Mouse (Mus musculus): Measurements from ENCODE around the gene Csn2. TPM values are rescaled to one million over a fixed set of nuclear protein-coding genes. Genes with fewer than 3 reads are reported as not detected.

Csn2 gene
- polyA plus RNA-seq (2014; fragmentation: Nextera tagmentation; extraction: Ambion mirVana) = not detected in 2 replicates

GRCm38 (mm10) chr5:87699530-87699929 lies at the start of gene Csn2:
Csn2 (minus strand) TSS chr5:87699630.
- 69% methylated on average over 3 of the region's 3 CpGs for WGBS
- DNase-seq (ENCODE audit: low spot score) = no peak
- Histone ChIP-seq H3K4me2 (replicated peaks; ENCODE audit: low read depth, low read length) (no peak within 1 kb of the TSS), H3K9me3 (ENCODE audit: control insufficient read depth, low read length) (no peaks in the 10 kb centered on the region), H3K27me3 (ENCODE audit: control insufficient read depth, insufficient read depth, low read length) (no peaks in the 10 kb centered on the region), H3K4me3 (ENCODE audit: low read depth, low read length) (no peak within 1 kb of the TSS), H3K27ac (ENCODE audit: low read depth, low read length) (no peak within 1 kb of the TSS), H3K4me1 (replicated peaks; ENCODE audit: control insufficient read depth, insufficient read depth, low read length) (no peaks in the 10 kb centered on the region), H3K9ac (ENCODE audit: low read depth, low read length) (no peak within 1 kb of the TSS), H3K36me3 (ENCODE audit: control insufficient read depth, insufficient read depth, low read length) (no peaks in the 10 kb centered on the region)
- no peak for ATAC-seq (ENCODE audit: low FRiP score)

- Histone ChIP-seq H3K36me3 (ENCODE audit: control insufficient read depth, insufficient read depth, low read length) (no peaks in the 10 kb centered on the region), H3K9me3 (ENCODE audit: control insufficient read depth, low read length) (no peaks in the 10 kb centered on the region), H3K27me3 (ENCODE audit: control insufficient read depth, insufficient read depth, low read length) (no peaks in the 10 kb centered on the region), H3K27ac (ENCODE audit: low read depth, low read length) (no peak overlapping the region), H3K4me3 (ENCODE audit: low read depth, low read length) (no peak overlapping the region), H3K9ac (ENCODE audit: low read depth, low read length) (no peak overlapping the region), H3K4me1 (replicated peaks; ENCODE audit: control insufficient read depth, insufficient read depth, low read length) (no peaks in the 10 kb centered on the region), H3K4me2 (replicated peaks; ENCODE audit: low read depth, low read length) (no peak overlapping the region)
- DNase-seq (ENCODE audit: low spot score) = no peak
- no peak for ATAC-seq (ENCODE audit: low FRiP score)
Observed at GRCm38 (mm10) chr5:87734821-87735220, 35.4 kb upstream of the Csn2 start.

- no peaks in the 10 kb centered on the region for H3K27me3 ChIP-seq (ENCODE audit: control insufficient read depth, insufficient read depth, low read length)
- no peak overlapping the region for H3K9ac ChIP-seq (ENCODE audit: low read depth, low read length)
- no peak overlapping the region for H3K27ac ChIP-seq (ENCODE audit: low read depth, low read length)
- no peak overlapping the region for H3K4me2 ChIP-seq (replicated peaks; ENCODE audit: low read depth, low read length)
- no peak for DNase-seq (ENCODE audit: low spot score)
- no peaks in the 10 kb centered on the region for H3K4me1 ChIP-seq (replicated peaks; ENCODE audit: control insufficient read depth, insufficient read depth, low read length)
- no peaks in the 10 kb centered on the region for H3K36me3 ChIP-seq (ENCODE audit: control insufficient read depth, insufficient read depth, low read length)
- 69% methylated on average over 1 of the region's 1 CpGs for WGBS
- no peak overlapping the region for H3K4me3 ChIP-seq (ENCODE audit: low read depth, low read length)
- no peaks in the 10 kb centered on the region for H3K9me3 ChIP-seq (ENCODE audit: control insufficient read depth, low read length)
- no peak for ATAC-seq (ENCODE audit: low FRiP score)
Observed at GRCm38 (mm10) chr5:87705891-87706290, 6.5 kb upstream of the Csn2 start.

GRCm38 (mm10) chr5:87665908-87666307 lies 33.5 kb downstream of the Csn2 start, which contains the start of gene Csn1s1:
Csn1s1 (plus strand) TSS chr5:87666208.
- no peak for DNase-seq (ENCODE audit: low spot score)
- Histone ChIP-seq H3K27ac (ENCODE audit: low read depth, low read length) (no peak within 1 kb of the TSS), H3K9me3 (ENCODE audit: control insufficient read depth, low read length) (no peaks in the 10 kb centered on the region), H3K4me1 (replicated peaks; ENCODE audit: control insufficient read depth, insufficient read depth, low read length) (no peaks in the 10 kb centered on the region), H3K36me3 (ENCODE audit: control insufficient read depth, insufficient read depth, low read length) (no peaks in the 10 kb centered on the region), H3K27me3 (ENCODE audit: control insufficient read depth, insufficient read depth, low read length) (no peaks in the 10 kb centered on the region), H3K9ac (ENCODE audit: low read depth, low read length) (no peak within 1 kb of the TSS), H3K4me2 (replicated peaks; ENCODE audit: low read depth, low read length) (no peak within 1 kb of the TSS), H3K4me3 (ENCODE audit: low read depth, low read length) (no peak within 1 kb of the TSS)
- no peak for ATAC-seq (ENCODE audit: low FRiP score)

GRCm38 (mm10) chr5:87642787-87643186 lies 56.6 kb downstream of the Csn2 start:
- Histone ChIP-seq H3K36me3 (ENCODE audit: control insufficient read depth, insufficient read depth, low read length) (no peaks in the 10 kb centered on the region), H3K4me2 (replicated peaks; ENCODE audit: low read depth, low read length) (no peak overlapping the region), H3K27ac (ENCODE audit: low read depth, low read length) (no peak overlapping the region), H3K9me3 (ENCODE audit: control insufficient read depth, low read length) (no peaks in the 10 kb centered on the region), H3K27me3 (ENCODE audit: control insufficient read depth, insufficient read depth, low read length) (no peaks in the 10 kb centered on the region), H3K9ac (ENCODE audit: low read depth, low read length) (no peak overlapping the region), H3K4me3 (ENCODE audit: low read depth, low read length) (no peak overlapping the region), H3K4me1 (replicated peaks; ENCODE audit: control insufficient read depth, insufficient read depth, low read length) (no peaks in the 10 kb centered on the region)
- DNase-seq (ENCODE audit: low spot score) = no peak
- no peak for ATAC-seq (ENCODE audit: low FRiP score)

Other genes starting within 250 kb of the Csn2 start
- gene Ugt2a2, start 217.4 kb downstream of the Csn2 start, polyA plus RNA-seq (2014; fragmentation: Nextera tagmentation; extraction: Ambion mirVana) = not detected in 2 replicates
- gene Gm43638, start 212.8 kb downstream of the Csn2 start, polyA plus RNA-seq (2014; fragmentation: Nextera tagmentation; extraction: Ambion mirVana) = not detected in 2 replicates
- gene Ugt2a1, start 208.8 kb downstream of the Csn2 start, polyA plus RNA-seq (2014; fragmentation: Nextera tagmentation; extraction: Ambion mirVana) = not detected in 2 replicates
- 0.06 TPM in 1 of 2 replicates, not detected in the other for gene Sult1b1, start 161.4 kb downstream of the Csn2 start, polyA plus RNA-seq (2014; fragmentation: Nextera tagmentation; extraction: Ambion mirVana)
- not detected in 2 replicates for gene Sult1d1, start 130.6 kb downstream of the Csn2 start, polyA plus RNA-seq (2014; fragmentation: Nextera tagmentation; extraction: Ambion mirVana)
- not detected in 2 replicates for gene Sult1e1, start 108.0 kb downstream of the Csn2 start, polyA plus RNA-seq (2014; fragmentation: Nextera tagmentation; extraction: Ambion mirVana)
- gene Csn1s1, start 33.4 kb downstream of the Csn2 start, polyA plus RNA-seq (2014; fragmentation: Nextera tagmentation; extraction: Ambion mirVana) = not detected in 2 replicates
- gene Csn1s2a, start 74.9 kb upstream of the Csn2 start, polyA plus RNA-seq (2014; fragmentation: Nextera tagmentation; extraction: Ambion mirVana) = not detected in 2 replicates
- not detected in 2 replicates for gene Csn1s2b, start 108.5 kb upstream of the Csn2 start, polyA plus RNA-seq (2014; fragmentation: Nextera tagmentation; extraction: Ambion mirVana)
- not detected in 2 replicates for gene Prr27, start 126.1 kb upstream of the Csn2 start, polyA plus RNA-seq (2014; fragmentation: Nextera tagmentation; extraction: Ambion mirVana)
- gene Odam, start 185.4 kb upstream of the Csn2 start, polyA plus RNA-seq (2014; fragmentation: Nextera tagmentation; extraction: Ambion mirVana) = not detected in 2 replicates
- gene Csn3, start 225.9 kb upstream of the Csn2 start, polyA plus RNA-seq (2014; fragmentation: Nextera tagmentation; extraction: Ambion mirVana) = 0.15 and 0.25 TPM in 2 replicates

Data from hindbrain, embryonic 11.5 days (tissue).